Mouse (Mus musculus): ENCODE measurements around the gene Sh3glb2.

GRCm38 (mm10) chr2:30396246-30396645 is 37.1 kb upstream of the Sh3glb2 start:
- TF ChIP-seq CTCF (IDR thresholded peaks at IDR 0.05; ENCODE audit: insufficient read depth, low read depth, low read length) (no peak), POLR2A (IDR thresholded peaks at IDR 0.05; ENCODE audit: insufficient read depth, low read depth, low read length) (no peak)

Measured in olfactory bulb, adult 2 months (tissue).